Mouse (Mus musculus) MEL (cell line): ENCODE results near the gene Bpgm. TPM values are rescaled to one million over a fixed set of nuclear protein-coding genes. Genes with fewer than 3 reads are reported as not detected.

ENCODE experiments used
- DNase-seq: peaks from one replicate; pipeline ENCODE4 v3.0.0; 2011; ENCODE audit warnings: low read depth, low spot score
- H3K27ac ChIP-seq: 2 replicates; pipeline ENCODE4 v1.5.1; 2012; ENCODE audit warnings: low read depth, mild to moderate bottlenecking, control low read depth, low read length, moderate library complexity; ENCODE audit not compliant: control insufficient read depth
- H3K27me3 ChIP-seq, 2 experiments: fragments of 150-350 bp in 1 of 2; sonication (generic) in 1 of 2; 2 replicates each; pipeline ENCODE4 v1.6.1; 2012; ENCODE audit warnings: low read length in 2 of 2, mild to moderate bottlenecking in 2 of 2, improper control_type of control experiment in 1 of 2, moderate library complexity in 1 of 2; ENCODE audit not compliant: insufficient read depth in 2 of 2, control insufficient read depth in 1 of 2
- H3K36me3 ChIP-seq, 2 experiments: 2 replicates each; pipeline ENCODE4 v1.6.1; 2012 to 2014; ENCODE audit warnings: low read length in 2 of 2, improper control_type of control experiment in 1 of 2, inconsistent platforms in 1 of 2, mild to moderate bottlenecking in 1 of 2; ENCODE audit not compliant: insufficient read depth in 2 of 2, control insufficient read depth in 1 of 2
- H3K4me1 ChIP-seq, 2 experiments: fragments of 150-350 bp in 1 of 2; sonication (generic) in 1 of 2; 2 replicates each; pipeline ENCODE4 v1.6.1; 2012; ENCODE audit warnings: low read length in 2 of 2, improper control_type of control experiment in 1 of 2, mild to moderate bottlenecking in 1 of 2; ENCODE audit not compliant: insufficient read depth in 2 of 2, control insufficient read depth in 1 of 2
- H3K4me3 ChIP-seq, 2 experiments: fragments of 150-350 bp in 1 of 2; sonication (generic) in 1 of 2; 2 replicates each; pipeline ENCODE4 v1.5.1; 2012; ENCODE audit warnings: low read depth in 2 of 2, low read length in 2 of 2, mild to moderate bottlenecking in 2 of 2, moderate library complexity in 2 of 2, control low read depth in 1 of 2, improper control_type of control experiment in 1 of 2; ENCODE audit not compliant: control insufficient read depth in 1 of 2, insufficient read depth in 1 of 2
- H3K79me2 ChIP-seq: 2 replicates; pipeline ENCODE4 v1.6.1; 2012; ENCODE audit warnings: mild to moderate bottlenecking, low read length, moderate library complexity; ENCODE audit not compliant: control insufficient read depth, poor library complexity, insufficient read depth
- H3K9ac ChIP-seq: 2 replicates; pipeline ENCODE4 v1.6.1; 2012; ENCODE audit warnings: low read depth, mild to moderate bottlenecking, control low read depth, low read length, moderate library complexity; ENCODE audit not compliant: control insufficient read depth, poor library complexity, severe bottlenecking
- H3K9me3 ChIP-seq: fragments of 150-350 bp; sonication (generic); replicated peaks from 2 replicates; pipeline ENCODE4 v1.6.1; 2012; ENCODE audit warnings: mild to moderate bottlenecking, low read length, improper control_type of control experiment, moderate library complexity; ENCODE audit not compliant: insufficient read depth
- CTCF ChIP-seq, 3 experiments: IDR thresholded peaks in 2 of 3; conservative IDR thresholded peaks in 1 of 3; 2 replicates each; pipeline ENCODE4 v1.5.1; 2011 to 2012; ENCODE audit warnings: low read length in 3 of 3, low read depth in 2 of 3, mild to moderate bottlenecking in 2 of 3, improper control_type of control experiment in 1 of 3, inconsistent platforms in 1 of 3, mixed read lengths in 1 of 3, moderate library complexity in 1 of 3; ENCODE audit not compliant: control insufficient read depth in 1 of 3, insufficient read depth in 1 of 3, poor library complexity in 1 of 3, severe bottlenecking in 1 of 3
- GABPA ChIP-seq: IDR thresholded peaks from 2 replicates; pipeline ENCODE4 v1.6.1; 2012; ENCODE audit warnings: low read depth, mild to moderate bottlenecking, inconsistent platforms, low read length, improper control_type of control experiment, moderate library complexity
- MAFK ChIP-seq: IDR thresholded peaks from 2 replicates; pipeline ENCODE4 v1.6.1; 2011; ENCODE audit warnings: low read depth, mild to moderate bottlenecking, low read length, improper control_type of control experiment, borderline replicate concordance
- MAZ ChIP-seq: IDR thresholded peaks from 2 replicates; pipeline ENCODE4 v1.6.1; 2012; ENCODE audit warnings: low read depth, mild to moderate bottlenecking, inconsistent platforms, low read length, improper control_type of control experiment
- MXI1 ChIP-seq: IDR thresholded peaks from 2 replicates; pipeline ENCODE4 v1.6.1; 2011; ENCODE audit warnings: mild to moderate bottlenecking, low read depth, low read length, improper control_type of control experiment
- MYC ChIP-seq: IDR thresholded peaks from 2 replicates; pipeline ENCODE4 v1.6.1; 2011; ENCODE audit warnings: low read depth, mild to moderate bottlenecking, low read length, improper control_type of control experiment, moderate library complexity
- RAD21 ChIP-seq: IDR thresholded peaks from 2 replicates; pipeline ENCODE4 v1.6.1; 2011; ENCODE audit warnings: mild to moderate bottlenecking, low read depth, low read length, improper control_type of control experiment
- SMC3 ChIP-seq: IDR thresholded peaks from 2 replicates; pipeline ENCODE4 v1.6.1; 2011; ENCODE audit warnings: low read depth, low read length, improper control_type of control experiment
- TAL1 ChIP-seq: IDR thresholded peaks from 2 replicates; pipeline ENCODE4 v1.6.1; 2012; ENCODE audit warnings: mild to moderate bottlenecking, inconsistent platforms, low read length, moderate library complexity, mixed read lengths
- UBTF ChIP-seq: IDR thresholded peaks from 2 replicates; pipeline ENCODE4 v1.6.1; 2012; ENCODE audit warnings: low read depth, mild to moderate bottlenecking, inconsistent platforms, low read length, improper control_type of control experiment, moderate library complexity, borderline replicate concordance; ENCODE audit not compliant: insufficient read depth
- ZKSCAN1 ChIP-seq: IDR thresholded peaks from 2 replicates; pipeline ENCODE4 v1.6.1; 2012; ENCODE audit warnings: low read depth, mild to moderate bottlenecking, inconsistent platforms, low read length, improper control_type of control experiment, moderate library complexity
- polyA plus RNA-seq, 2 experiments: library from polyadenylated mRNA; stranded (reverse) in 1 of 2; unstranded in 1 of 2; fragments of >175 nt in 1 of 2; fragments of >200 nt in 1 of 2; gene quantifications; 2 replicates each; pipeline versions ENCODE4 v1.2.1 to v1.2.4; 2012; ENCODE audit warnings: low replicate concordance in 2 of 2, low read depth in 1 of 2; ENCODE audit not compliant: insufficient read length in 2 of 2, insufficient read depth in 1 of 2, missing spikeins in 1 of 2
- total RNA-seq: library from RNA; depleted of rRNA; stranded (reverse); fragments of 300-350 nt; gene quantifications from 2 replicates; pipeline ENCODE4 v1.2.3, GENCODE M21; 2012; rRNA removed

Bpgm gene
- total and polyA plus RNA-seq, 3 experiments = 11.1 to 14.1 TPM; not detected in 1

GRCm38 (mm10) chr6:34552489-34553157 is 76.6 kb downstream of the Bpgm start:
- TF ChIP-seq MAFK (no peak), SMC3 (no peak), MAZ (no peak), GABPA (no peak), MYC (no peak)
- TF ChIP-seq, all 39 proteins: peak for 0
- no peaks in the 10 kb centered on the region for H3K9me3 ChIP-seq
- no peak overlapping the region for H3K27ac ChIP-seq

GRCm38 (mm10) chr6:34554291-34554997 is 78.4 kb downstream of the Bpgm start:
- Histone ChIP-seq H3K27me3 (peaks cover 0 to 5% of the 10 kb centered on the region in 2 experiments; a peak in 3 of 4 replicates), H3K9ac (no peak overlapping the region), H3K9me3 (no peaks in the 10 kb centered on the region), H3K4me3 (no peak overlapping the region), H3K79me2 (no peaks in the 10 kb centered on the region), H3K36me3 (no peaks in the 10 kb centered on the region), H3K27ac (no peak overlapping the region), H3K4me1 (no peaks in the 10 kb centered on the region)
- TF ChIP-seq ZKSCAN1 (no peak), MXI1 (no peak), TAL1 (no peak), CTCF (IDR thresholded peaks at IDR 0.05 in 2 of 3, conservative IDR thresholded peaks at IDR 0.05 in 1 of 3; ENCODE audit: control insufficient read depth in 1 of 3, insufficient read depth in 1 of 3, low read depth in 2 of 3, low read length in 3 of 3, poor library complexity in 1 of 3, severe bottlenecking in 1 of 3) (no peak), UBTF (no peak), RAD21 (no peak)
- DNase-seq = no peak

More at GRCm38 (mm10) chr6:34552489-34553157, 76.6 kb downstream of the Bpgm start:
- Histone ChIP-seq H3K4me1 (no peaks in the 10 kb centered on the region), H3K27me3 (peaks cover 0 to 5% of the 10 kb centered on the region in 2 experiments; a peak in 3 of 4 replicates), H3K36me3 (no peaks in the 10 kb centered on the region), H3K4me3 (no peak overlapping the region), H3K9ac (no peak overlapping the region), H3K79me2 (no peaks in the 10 kb centered on the region)
- no peak for DNase-seq

Other genes starting within 250 kb of the Bpgm start
- 110 and 122 TPM in 2 replicates for gene Akr1b3, start 158.7 kb upstream of the Bpgm start, total RNA-seq
- gene Akr1b3, start 158.7 kb upstream of the Bpgm start, polyA plus RNA-seq = 100 to 1,000 TPM; 151 to 532 TPM
- not detected in 2 replicates for gene Akr1b8, start 122.1 kb upstream of the Bpgm start, total RNA-seq
- not detected for gene Akr1b8, start 122.1 kb upstream of the Bpgm start, polyA plus RNA-seq
- 7.5 and 8.7 TPM in 2 replicates for gene Akr1b10, start 92.0 kb upstream of the Bpgm start, total RNA-seq
- 10 to 100 TPM in 1 of 2 experiments, not detected in 1; 17.4 TPM for gene Akr1b10, start 92.0 kb upstream of the Bpgm start, polyA plus RNA-seq
- gene Akr1b7, start 63.9 kb upstream of the Bpgm start, total RNA-seq = not detected in 2 replicates
- gene Akr1b7, start 63.9 kb upstream of the Bpgm start, polyA plus RNA-seq = not detected
- not detected in 2 replicates for gene Cald1, start 122.3 kb downstream of the Bpgm start, total RNA-seq
- not detected for gene Cald1, start 122.3 kb downstream of the Bpgm start, polyA plus RNA-seq